Mouse (Mus musculus): Measurements from ENCODE around the gene Gnl2.

GRCm38 (mm10) chr4:124990325-124990724 lies 26.1 kb upstream of the Gnl2 start:
- no peak for TF ChIP-seq CTCF (conservative IDR thresholded peaks at IDR 0.05; ENCODE audit: low read length)
- TF ChIP-seq NANOG (IDR thresholded peaks at IDR 0.05; ENCODE audit: borderline replicate concordance, low read length), result no peak

All from E14TG2a.4 (cell line).